Mouse (Mus musculus): ENCODE measurements around the gene Wnt16. TPM values are rescaled to one million over a fixed set of nuclear protein-coding genes. Genes with fewer than 3 reads are reported as not detected.

Wnt16 gene
- polyA plus RNA-seq, 1 experiment from 2014 or later: not detected

Other genes with a start within 250 kb of the Wnt16 start
- gene Fam3c, start 68.0 kb downstream of the Wnt16 start, polyA plus RNA-seq (2015; fragmentation: Nextera tagmentation; extraction: Ambion mirVana): 17.5 and 20.3 TPM in 2 replicates